13 mouse cellular contexts compared by ENCODE assay signal in the genomic region with DNA sequence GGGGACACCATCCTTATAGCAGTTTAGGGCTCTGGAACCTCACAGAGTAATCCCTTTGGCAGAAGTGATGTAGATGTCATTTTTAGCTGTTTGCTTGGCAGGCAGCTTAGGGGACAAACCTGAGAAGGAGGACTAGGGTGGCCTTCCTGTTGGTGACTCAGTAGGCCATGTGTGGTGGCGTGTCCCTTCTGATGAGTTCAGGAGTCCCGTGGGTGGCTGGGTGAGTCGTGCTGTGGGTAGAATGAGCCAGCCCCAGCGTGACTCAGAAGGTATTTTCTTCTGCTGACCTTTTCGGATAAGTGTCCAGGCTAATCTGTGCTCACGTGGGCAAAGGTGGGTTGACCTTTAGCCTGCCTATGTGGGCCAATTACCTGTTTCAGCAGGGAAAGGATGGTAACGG. TPM values are rescaled to one million over a fixed set of nuclear protein-coding genes. Genes with fewer than 3 reads are reported as not detected.
DNase-seq lines count a peak whose midpoint lies in the region; ATAC-seq and TF ChIP-seq lines count a peak whose summit lies in the region.
"Had no signal": no experiment of that assay in that cellular context is flagged by ENCODE, and none has a peak within 500 bp of the region (broad histone marks: within the 10 kb centered on the region; RNA-seq: fewer than 3 reads in every experiment).

No protein-coding gene starts in this region.

- no peak for ATAC-seq in liver, embryonic 11.5 days (replicated peaks; ENCODE audit: low FRiP score)
- no peak for ATAC-seq in liver, postnatal 0 days
- ATAC-seq in forebrain, postnatal 0 days = no peak

- H3K36me3 ChIP-seq in liver, embryonic 11.5 days (ENCODE audit: control insufficient read depth, insufficient read depth, low read length) = peaks cover 3% of the 10 kb centered on the region; the same call in 1 of the 2 replicates
- H3K36me3 ChIP-seq in liver, postnatal 0 days (replicated peaks; ENCODE audit: insufficient read depth, low read length) = no peaks in the 10 kb centered on the region
- no peaks in the 10 kb centered on the region for H3K36me3 ChIP-seq in forebrain, postnatal 0 days (ENCODE audit: insufficient read depth)
- H3K36me3 ChIP-seq: lung, embryonic 15.5 days had no signal

- H3K9me3 ChIP-seq in liver, embryonic 11.5 days (ENCODE audit: control insufficient read depth, low read length) = no peaks in the 10 kb centered on the region
- H3K9me3 ChIP-seq in liver, postnatal 0 days (ENCODE audit: low read length) = no peaks in the 10 kb centered on the region
- H3K9me3 ChIP-seq in forebrain, postnatal 0 days (ENCODE audit: low read length) = no peaks in the 10 kb centered on the region
- H3K9me3 ChIP-seq: lung, embryonic 15.5 days had no signal

- no peak for TF ChIP-seq CTCF in gastrocnemius, adult 2 months (IDR thresholded peaks at IDR 0.05)
- no peak for TF ChIP-seq CTCF in liver, postnatal 0 days (IDR thresholded peaks at IDR 0.05; ENCODE audit: low read depth)
- no peak for TF ChIP-seq CTCF in forebrain, postnatal 0 days (IDR thresholded peaks at IDR 0.05; ENCODE audit: low read depth)

- no peak overlapping the region; the same call in 1 of the 2 replicates for H3K4me2 ChIP-seq in liver, embryonic 11.5 days
- no peak overlapping the region for H3K4me2 ChIP-seq in liver, postnatal 0 days (ENCODE audit: low read depth, low read length)
- no peak overlapping the region for H3K4me2 ChIP-seq in forebrain, postnatal 0 days (ENCODE audit: low read depth)
- H3K4me2 ChIP-seq: lung, embryonic 15.5 days had no signal

- peak overlapping the region; percentile 98 for H3K27ac ChIP-seq in gastrocnemius, adult 2 months
- H3K27ac ChIP-seq in liver, embryonic 11.5 days (ENCODE audit: low read depth, low read length) = no peak overlapping the region
- no peak overlapping the region for H3K27ac ChIP-seq in liver, postnatal 0 days (ENCODE audit: low read depth)
- H3K27ac ChIP-seq in forebrain, postnatal 0 days (ENCODE audit: low read depth, low read length) = no peak overlapping the region
- H3K27ac ChIP-seq: lung, embryonic 15.5 days had no signal

- H3K4me1 ChIP-seq in liver, embryonic 11.5 days (replicated peaks; ENCODE audit: control insufficient read depth, insufficient read depth, low read length) = peaks cover 57% of the 10 kb centered on the region
- H3K4me1 ChIP-seq in liver, postnatal 0 days (ENCODE audit: insufficient read depth) = peaks cover 58% of the 10 kb centered on the region
- peaks cover 17% of the 10 kb centered on the region for H3K4me1 ChIP-seq in forebrain, postnatal 0 days (ENCODE audit: insufficient read depth)

- peak; percentile 59 for DNase-seq in gastrocnemius, adult 2 months
- DNase-seq in gastrocnemius, postnatal 14 days = no peak
- DNase-seq in liver, embryonic 11.5 days (ENCODE audit: low spot score) = no peak
- no peak for DNase-seq in liver, postnatal 0 days
- DNase-seq in adrenal gland, postnatal 10 days = peak; percentile 69
- peak; percentile 64 for DNase-seq in skeletal muscle tissue, adult 2 months (ENCODE audit: low read depth, low spot score)
- no peak for DNase-seq in forebrain, postnatal 0 days
- DNase-seq in urinary bladder, postnatal 14 days (ENCODE audit: low spot score) = no peak
- DNase-seq: embryo, embryonic 11 days; kidney, adult 9 months; right cerebral cortex, postnatal 25 days; thymus, adult 2 months had no signal

- no peaks in the 10 kb centered on the region for H3K27me3 ChIP-seq in liver, embryonic 11.5 days (replicated peaks; ENCODE audit: control insufficient read depth, insufficient read depth, low read length)
- H3K27me3 ChIP-seq in liver, postnatal 0 days (ENCODE audit: insufficient read depth, low read length) = no peaks in the 10 kb centered on the region
- H3K27me3 ChIP-seq in forebrain, postnatal 0 days (ENCODE audit: insufficient read depth, low read length) = no peaks in the 10 kb centered on the region
- H3K27me3 ChIP-seq: lung, embryonic 15.5 days had no signal

- peak overlapping the region; percentile 0; the same call in 1 of the 2 replicates for H3K4me3 ChIP-seq in gastrocnemius, adult 2 months
- no peak overlapping the region for H3K4me3 ChIP-seq in liver, embryonic 11.5 days (ENCODE audit: low read depth, low read length)
- H3K4me3 ChIP-seq in liver, postnatal 0 days (ENCODE audit: low read depth, low read length) = no peak overlapping the region
- H3K4me3 ChIP-seq in forebrain, postnatal 0 days (ENCODE audit: low read depth, low read length) = no peak overlapping the region
- H3K4me3 ChIP-seq: lung, embryonic 15.5 days had no signal

- intact Hi-C loops in gastrocnemius, adult 2 months (cut with DNase I) = no loop called here
- intact Hi-C loops in gastrocnemius, postnatal 14 days (cut with DNase I; ENCODE audit: low total_unique reads) = no loop called here

- no peak for TF ChIP-seq EP300 in liver, postnatal 0 days (IDR thresholded peaks at IDR 0.05; ENCODE audit: low read depth)

- H3K9ac ChIP-seq in liver, embryonic 11.5 days (ENCODE audit: low read depth, low read length) = peak overlapping the region; percentile 35; the same call in 1 of the 2 replicates
- no peak overlapping the region for H3K9ac ChIP-seq in liver, postnatal 0 days (replicated peaks)
- H3K9ac ChIP-seq in forebrain, postnatal 0 days = no peak overlapping the region
- H3K9ac ChIP-seq: lung, embryonic 15.5 days had no signal

- 70% methylated on average over 7 of the region's 7 CpGs for WGBS in liver, embryonic 11.5 days
- 57% methylated on average over 7 of the region's 7 CpGs for WGBS in liver, postnatal 0 days (ENCODE audit: insufficient replicate concordance)
- WGBS in forebrain, postnatal 0 days = 87% methylated on average over 7 of the region's 7 CpGs

RNA-seq across cellular contexts. Expression of a gene that starts 3.6 kb away (rescaled TPM):
- 10 to 100 TPM; 19.9 to 23.1 TPM for total RNA-seq in gastrocnemius, adult 2 months (2021)
- 10 to 100 TPM; 25.5 to 26.1 TPM for total RNA-seq in gastrocnemius, postnatal 14 days (2021)
- 23.9 and 28.2 TPM in 2 replicates for polyA plus RNA-seq in liver, embryonic 11.5 days (2014; fragmentation: Nextera tagmentation; extraction: Ambion mirVana)
- 4.6 TPM in 2 replicates for polyA plus RNA-seq in liver, postnatal 0 days (2015; fragmentation: Nextera tagmentation; extraction: Ambion mirVana)
- total RNA-seq in adrenal gland, postnatal 10 days (2021) = 10 to 100 TPM; 64.5 to 80.9 TPM
- 15.9 and 21.7 TPM in 2 replicates for total RNA-seq in forebrain, postnatal 0 days (2014; rRNA removed)
- polyA plus RNA-seq in forebrain, postnatal 0 days (2015; fragmentation: Nextera tagmentation; extraction: Ambion mirVana) = 5.7 and 8.5 TPM in 2 replicates

RNA-seq across cellular contexts. Expression of a gene that starts 16.6 kb away (rescaled TPM):
- 10 to 100 TPM; 27.0 to 33.5 TPM for total RNA-seq in gastrocnemius, adult 2 months (2021)
- total RNA-seq in gastrocnemius, postnatal 14 days (2021) = 10 to 100 TPM; 23.7 to 25.2 TPM
- 53.1 and 53.2 TPM in 2 replicates for polyA plus RNA-seq in liver, embryonic 11.5 days (2014; fragmentation: Nextera tagmentation; extraction: Ambion mirVana)
- polyA plus RNA-seq in liver, postnatal 0 days (2015; fragmentation: Nextera tagmentation; extraction: Ambion mirVana) = 16.4 and 19.0 TPM in 2 replicates
- 10 to 100 TPM; 64.7 to 82.6 TPM for total RNA-seq in adrenal gland, postnatal 10 days (2021)
- 137 and 176 TPM in 2 replicates for total RNA-seq in forebrain, postnatal 0 days (2014; rRNA removed)
- 63.8 and 87.7 TPM in 2 replicates for polyA plus RNA-seq in forebrain, postnatal 0 days (2015; fragmentation: Nextera tagmentation; extraction: Ambion mirVana)

RNA-seq across cellular contexts. Expression of a gene that starts 39.3 kb away (rescaled TPM):
- 10 to 100 TPM; 28.9 to 29.1 TPM for total RNA-seq in gastrocnemius, adult 2 months (2021)
- total RNA-seq in gastrocnemius, postnatal 14 days (2021) = 10 to 100 TPM; 23.6 to 30.0 TPM
- polyA plus RNA-seq in liver, embryonic 11.5 days (2014; fragmentation: Nextera tagmentation; extraction: Ambion mirVana) = 116 and 121 TPM in 2 replicates
- 20.9 and 22.2 TPM in 2 replicates for polyA plus RNA-seq in liver, postnatal 0 days (2015; fragmentation: Nextera tagmentation; extraction: Ambion mirVana)
- 10 to 100 TPM; 45.2 to 50.5 TPM for total RNA-seq in adrenal gland, postnatal 10 days (2021)
- total RNA-seq in forebrain, postnatal 0 days (2014; rRNA removed) = 20.4 and 20.6 TPM in 2 replicates
- 66.4 and 73.7 TPM in 2 replicates for polyA plus RNA-seq in forebrain, postnatal 0 days (2015; fragmentation: Nextera tagmentation; extraction: Ambion mirVana)

RNA-seq across cellular contexts. Expression of a gene that starts 39.8 kb away (rescaled TPM):
- total RNA-seq in gastrocnemius, adult 2 months (2021) = 10 to 100 TPM; 22.3 to 29.8 TPM
- total RNA-seq in gastrocnemius, postnatal 14 days (2021) = 10 to 100 TPM; 21.4 to 23.1 TPM
- 178 and 188 TPM in 2 replicates for polyA plus RNA-seq in liver, embryonic 11.5 days (2014; fragmentation: Nextera tagmentation; extraction: Ambion mirVana)
- polyA plus RNA-seq in liver, postnatal 0 days (2015; fragmentation: Nextera tagmentation; extraction: Ambion mirVana) = 42.0 and 43.7 TPM in 2 replicates
- total RNA-seq in adrenal gland, postnatal 10 days (2021) = 10 to 100 TPM; 50.0 to 63.2 TPM
- 81.1 and 89.0 TPM in 2 replicates for total RNA-seq in forebrain, postnatal 0 days (2014; rRNA removed)
- polyA plus RNA-seq in forebrain, postnatal 0 days (2015; fragmentation: Nextera tagmentation; extraction: Ambion mirVana) = 96.8 and 107 TPM in 2 replicates

RNA-seq across cellular contexts. Expression of a gene that starts 46.4 kb away (rescaled TPM):
- total RNA-seq in gastrocnemius, adult 2 months (2021) = under 1 TPM; 0.38 to 0.98 TPM
- total RNA-seq in gastrocnemius, postnatal 14 days (2021) = under 1 TPM in 1 of 2 experiments, not detected in 1; 0.25 TPM
- 0.14 TPM in 1 of 2 replicates, not detected in the other for polyA plus RNA-seq in liver, embryonic 11.5 days (2014; fragmentation: Nextera tagmentation; extraction: Ambion mirVana)
- polyA plus RNA-seq in liver, postnatal 0 days (2015; fragmentation: Nextera tagmentation; extraction: Ambion mirVana) = 0.06 TPM in 1 of 2 replicates, not detected in the other
- under 1 TPM; 0.57 to 0.79 TPM for total RNA-seq in adrenal gland, postnatal 10 days (2021)
- 0.62 and 0.69 TPM in 2 replicates for total RNA-seq in forebrain, postnatal 0 days (2014; rRNA removed)
- not detected in 2 replicates for polyA plus RNA-seq in forebrain, postnatal 0 days (2015; fragmentation: Nextera tagmentation; extraction: Ambion mirVana)

Comparison
In these comparisons a context has a peak if more than half of its experiments do, and no peak if none do; other contexts are left out.
1. DNase-seq: peak in gastrocnemius, adult 2 months (single experiment), adrenal gland, postnatal 10 days (single experiment) and skeletal muscle tissue, adult 2 months (single experiment); none in gastrocnemius, postnatal 14 days (single experiment), liver, embryonic 11.5 days (single experiment), liver, postnatal 0 days (single experiment), forebrain, postnatal 0 days (single experiment) and urinary bladder, postnatal 14 days (single experiment).